Mouse (Mus musculus): ENCODE data around the gene Kcnq1.

GRCm38 (mm10) chr7:143296001-143296379, 189.8 kb downstream of the Kcnq1 start:
- no peak for TF ChIP-seq CTCF (IDR thresholded peaks at IDR 0.05; ENCODE audit: low read depth)
- no peak for TF ChIP-seq EP300 (optimal IDR thresholded peaks at IDR 0.05)
